Mouse (Mus musculus) lung, adult 2 months (tissue): ENCODE measurements at regions not wholly inside any gene's neighbourhood (a gene's known extent, or its start where the extent isn't known, plus 50 kb on each side); places are given as distances from the start of the nearest gene placed in this dataset.

Experiments used
- DNase-seq: peaks from one replicate; pipeline ENCODE4 v3.0.0; 2022
- H3K4me1 ChIP-seq: fragments of 200-500 bp; 2 replicates; pipeline ENCODE4 v1.6.1; 2011; ENCODE audit warnings: low read length; ENCODE audit not compliant: control insufficient read depth, insufficient read depth
- H3K4me3 ChIP-seq: fragments of 200-500 bp; replicated peaks from 2 replicates; pipeline ENCODE3; 2011; ENCODE audit warnings: low read depth, mild to moderate bottlenecking, control low read depth, low read length; ENCODE audit errors: extremely low read depth
- CTCF ChIP-seq: fragments of 200-500 bp; IDR thresholded peaks from 2 replicates; pipeline ENCODE4 v1.5.1; 2011; ENCODE audit warnings: mild to moderate bottlenecking, low read length, control low read depth; ENCODE audit not compliant: insufficient read depth
- POLR2A ChIP-seq: fragments of 200-500 bp; IDR thresholded peaks from 2 replicates; pipeline ENCODE4 v1.6.1; 2011; ENCODE audit warnings: low read depth, mild to moderate bottlenecking, control low read depth, low read length, borderline replicate concordance; ENCODE audit errors: extremely low read depth
- WGBS: fragments of 180-500 bp; shearing (Covaris S2); methylation state at CpG from one replicate; pipeline ENCODE4 v1.1.7; 2018; 5-methylcytosine and 5-hydroxymethylcytosine counted together

DNA sequence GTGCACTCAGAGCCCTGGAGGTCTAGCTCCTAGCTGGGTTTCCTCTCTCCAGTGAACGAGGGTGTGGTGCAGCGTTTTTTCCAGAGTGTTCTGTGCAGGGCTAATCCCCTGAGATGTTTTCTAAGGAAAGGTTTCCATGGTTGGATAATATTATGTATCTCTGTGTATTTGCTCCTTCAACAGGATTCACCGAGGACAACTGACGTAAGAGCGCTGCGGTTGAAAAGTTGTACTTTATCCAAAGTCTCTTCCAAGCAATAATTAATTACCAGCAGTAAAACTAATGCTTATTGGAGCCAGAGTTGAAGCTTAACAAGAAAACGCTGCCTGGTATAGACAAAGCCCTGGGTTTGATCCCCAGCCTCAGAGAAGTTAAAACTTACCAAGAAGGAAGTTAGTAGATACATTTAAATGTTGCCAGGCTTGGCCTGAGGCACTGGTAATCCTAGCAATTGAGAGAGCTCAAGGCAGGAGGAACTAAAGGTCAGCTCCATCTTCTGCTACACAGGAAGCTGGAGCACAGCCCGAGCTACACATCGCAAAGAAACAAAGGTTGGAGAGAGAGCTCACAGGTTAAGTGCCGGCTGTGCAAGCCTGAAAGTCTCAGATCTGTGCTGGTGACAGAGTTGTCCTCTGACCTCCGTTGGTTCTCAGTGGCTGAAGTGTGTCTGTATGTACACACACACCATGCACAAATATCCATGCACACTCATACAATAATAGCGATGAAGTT, 51.2 kb upstream of the Rap1b start:
- no peak overlapping the region for H3K4me3 ChIP-seq
- TF ChIP-seq POLR2A (no peak), CTCF (no peak)
- 51% methylated on average over 12 of the region's 12 CpGs for WGBS
- DNase-seq: no peak
- H3K4me1 ChIP-seq: peaks cover 3% of the 10 kb centered on the region; the same call in 1 of the 2 replicates

- TF ChIP-seq CTCF (no peak), POLR2A (no peak)
- H3K4me1 ChIP-seq: peaks cover 3% of the 10 kb centered on the region; the same call in 1 of the 2 replicates
- DNase-seq: no peak
- WGBS: 73% methylated on average over 5 of the region's 5 CpGs
- no peak overlapping the region for H3K4me3 ChIP-seq
Observed at GRCm38 (mm10) chr10:117897766-117898165, 51.9 kb upstream of the Rap1b start.

DNA sequence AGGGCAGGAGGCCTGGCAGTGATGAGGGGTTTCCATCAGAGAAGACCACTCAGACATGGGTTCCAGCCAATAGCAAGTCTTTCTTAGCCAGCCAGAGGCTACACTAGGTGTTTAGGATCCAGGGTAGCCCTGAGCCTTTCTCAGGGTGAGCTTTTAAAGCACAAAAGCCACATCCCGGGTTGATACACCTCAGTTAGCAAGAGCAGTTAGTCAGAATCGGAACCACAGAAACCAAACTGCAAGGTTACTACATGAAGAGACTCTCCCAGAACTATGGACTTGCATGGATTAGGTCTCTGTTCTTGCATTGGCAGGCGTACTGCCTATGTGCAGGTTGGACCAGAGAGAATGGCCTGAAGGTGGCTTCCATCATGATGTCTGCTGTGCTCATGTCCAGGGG, 52.6 kb upstream of the Rap1b start:
- Histone ChIP-seq H3K4me1 (no peaks in the 10 kb centered on the region; the same call in 1 of the 2 replicates), H3K4me3 (no peak overlapping the region)
- no peak for DNase-seq
- TF ChIP-seq CTCF (no peak), POLR2A (no peak)
- WGBS: 94% methylated on average over 3 of the region's 3 CpGs

GRCm38 (mm10) chr10:117899410-117899935, 53.6 kb upstream of the Rap1b start:
- WGBS: 23% methylated on average over 13 of the region's 13 CpGs
- no peak for TF ChIP-seq CTCF
- TF ChIP-seq POLR2A: no peak
- peak overlapping the region; percentile 40 for H3K4me3 ChIP-seq

DNA sequence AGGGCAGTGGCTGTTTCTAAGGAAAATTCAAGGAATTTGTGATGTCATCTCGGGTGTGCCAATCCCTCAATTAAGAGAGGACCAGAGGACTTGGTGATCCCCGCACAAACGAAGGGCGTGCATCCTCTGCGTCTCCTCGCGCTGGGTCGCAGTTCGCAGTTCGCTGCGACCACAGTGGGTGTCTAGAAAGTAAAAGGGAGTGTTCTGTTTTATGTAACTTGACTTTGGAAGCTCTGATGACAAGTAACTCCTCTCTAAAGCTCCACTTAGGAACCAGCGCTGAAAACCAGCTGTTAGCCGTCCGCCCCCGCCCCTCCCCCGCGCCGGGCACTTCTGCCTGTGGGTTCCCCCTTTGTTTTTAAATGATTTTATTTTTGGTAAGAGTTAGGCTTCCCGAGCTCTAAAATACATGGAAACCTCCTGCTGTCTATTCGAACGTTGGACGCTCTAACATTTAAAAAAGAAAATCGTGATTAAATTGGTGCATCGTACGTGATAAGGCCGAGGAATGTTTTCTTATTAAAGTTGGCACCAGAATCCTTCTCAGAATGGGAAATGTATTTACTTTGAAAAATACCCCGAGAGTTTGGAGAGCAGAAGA, 59.9 kb upstream of the Rap1b start:
- 7% methylated on average over 27 of the region's 27 CpGs for WGBS
- Histone ChIP-seq H3K4me3 (peak overlapping the region; percentile 64), H3K4me1 (0 out of 2 replicates have a peak, but pooled peaks cover 2% of the 10 kb centered on the region)
- no peak for TF ChIP-seq CTCF
- TF ChIP-seq POLR2A: peak; percentile 88; the same call in 1 of the 2 replicates
- DNase-seq: peak; percentile 46

More at GRCm38 (mm10) chr10:117899410-117899935, 53.6 kb upstream of the Rap1b start:
- no peaks in the 10 kb centered on the region; the same call in 1 of the 2 replicates for H3K4me1 ChIP-seq
- peak; percentile 25 for DNase-seq

- peak; percentile 71 for TF ChIP-seq POLR2A
- TF ChIP-seq CTCF: no peak
- peak overlapping the region; percentile 48 for H3K4me3 ChIP-seq
- WGBS: 13% methylated on average over 11 of the region's 11 CpGs
- 0 out of 2 replicates have a peak, but pooled peaks cover 2% of the 10 kb centered on the region for H3K4me1 ChIP-seq
- DNase-seq: peak; percentile 82
Observed at GRCm38 (mm10) chr10:117906267-117906811, 60.5 kb upstream of the Rap1b start.

DNA sequence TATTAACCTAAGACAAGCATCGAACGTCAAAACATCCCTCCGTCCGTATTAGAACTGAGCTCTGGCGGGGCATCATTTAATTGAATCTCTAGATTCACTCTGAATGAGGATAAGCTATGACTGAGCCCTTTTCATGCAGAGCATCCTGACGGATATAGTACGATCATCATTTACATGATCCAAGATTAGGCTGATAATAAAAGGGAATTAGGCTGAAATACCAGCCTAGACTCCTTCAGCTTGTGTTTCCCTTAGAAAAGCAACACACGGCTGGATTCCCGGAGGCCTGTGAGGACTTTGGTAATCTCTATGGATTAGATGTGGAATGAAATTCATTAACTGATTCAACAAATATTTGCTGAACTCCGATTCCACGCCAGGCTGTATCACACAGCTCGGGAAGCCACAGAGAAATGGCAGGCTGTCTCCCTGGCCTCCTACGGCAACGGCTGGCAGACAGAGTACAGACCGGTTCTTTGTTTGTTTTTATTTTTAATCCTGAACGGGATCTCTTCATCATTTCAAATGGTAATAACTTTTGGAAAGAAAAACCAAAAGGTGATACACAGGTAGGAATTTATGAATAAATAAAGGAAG, 62.3 kb upstream of the Rap1b start:
- WGBS: 74% methylated on average over 16 of the region's 16 CpGs
- Histone ChIP-seq H3K4me1 (0 out of 2 replicates have a peak, but pooled peaks cover 2% of the 10 kb centered on the region), H3K4me3 (no peak overlapping the region)
- TF ChIP-seq POLR2A (no peak), CTCF (no peak)
- no peak for DNase-seq

DNA sequence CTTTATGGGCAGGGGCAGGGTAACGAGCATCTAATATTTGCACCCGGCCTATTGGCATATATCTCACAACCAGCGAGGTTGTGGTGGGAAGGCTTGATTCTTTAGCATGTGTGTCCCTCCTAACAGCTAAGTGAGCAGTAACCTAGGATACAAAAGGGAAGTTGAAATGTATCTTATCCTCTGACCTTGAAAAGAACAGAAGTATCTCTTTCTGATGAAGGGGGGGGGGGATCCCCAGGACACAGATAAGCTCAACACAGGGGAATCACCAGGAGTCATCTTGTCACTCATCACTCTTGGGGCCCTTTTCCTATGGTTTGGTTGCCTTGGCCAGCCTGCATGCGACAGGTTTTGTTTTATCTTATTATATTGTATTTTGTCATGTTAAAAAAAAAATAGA, 63.3 kb upstream of the Rap1b start:
- TF ChIP-seq POLR2A (no peak), CTCF (no peak)
- no peak for DNase-seq
- H3K4me1 ChIP-seq: 0 out of 2 replicates have a peak, but pooled peaks cover 2% of the 10 kb centered on the region
- 87% methylated on average over 4 of the region's 4 CpGs for WGBS
- H3K4me3 ChIP-seq: no peak overlapping the region

DNA sequence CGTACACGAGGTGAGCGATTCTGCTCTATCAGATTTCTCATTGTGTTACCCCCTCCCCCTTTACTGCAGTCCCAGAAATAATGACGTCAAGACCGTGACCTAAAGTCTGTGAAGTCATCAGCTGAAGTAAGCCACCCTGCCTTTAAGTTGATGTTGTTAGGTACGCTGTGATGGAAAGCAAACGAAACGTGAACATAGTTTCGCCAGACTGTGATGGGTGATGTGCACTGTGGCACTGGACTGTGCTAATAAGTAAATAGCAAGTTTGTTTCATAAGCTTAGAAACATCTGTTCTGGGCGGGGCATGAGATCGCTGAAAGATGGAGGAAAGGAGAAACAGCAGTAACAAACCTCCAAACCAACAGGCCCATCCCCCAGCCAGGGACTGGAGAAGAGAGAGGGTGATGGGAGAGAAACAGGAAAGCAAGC, 64.0 kb upstream of the Rap1b start:
- no peak overlapping the region for H3K4me3 ChIP-seq
- 0 out of 2 replicates have a peak, but pooled peaks cover 2% of the 10 kb centered on the region for H3K4me1 ChIP-seq
- TF ChIP-seq POLR2A: no peak
- TF ChIP-seq CTCF: no peak
- whole genome bisulfite sequencing: 70% methylated on average over 11 of the region's 11 CpGs
- no peak for DNase-seq

DNA sequence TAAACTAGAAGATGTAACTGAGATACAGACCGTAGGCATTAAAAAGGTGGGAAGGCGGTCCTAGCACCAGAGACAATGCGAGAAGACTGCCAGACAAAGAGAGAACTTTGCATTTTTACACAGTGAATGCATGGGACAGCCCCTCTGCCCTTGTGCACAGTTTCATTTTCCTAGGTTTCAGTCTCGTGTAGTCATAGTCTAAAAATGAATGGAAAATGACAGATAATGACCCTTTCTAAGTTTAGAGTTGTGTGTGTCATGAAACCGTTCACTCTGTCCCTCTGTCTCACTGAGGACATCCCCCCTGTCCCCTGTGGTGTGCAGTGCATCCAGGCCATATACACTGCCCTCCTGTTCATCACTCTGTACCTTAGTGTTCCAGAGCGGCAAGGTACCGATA, 64.6 kb upstream of the Rap1b start:
- Histone ChIP-seq H3K4me1 (0 out of 2 replicates have a peak, but pooled peaks cover 2% of the 10 kb centered on the region), H3K4me3 (no peak overlapping the region)
- 77% methylated on average over 7 of the region's 7 CpGs for WGBS
- TF ChIP-seq POLR2A (no peak), CTCF (no peak)
- DNase-seq: no peak
